Comparison of ENCODE assay signal across 7 mouse cellular contexts in the genomic region with DNA sequence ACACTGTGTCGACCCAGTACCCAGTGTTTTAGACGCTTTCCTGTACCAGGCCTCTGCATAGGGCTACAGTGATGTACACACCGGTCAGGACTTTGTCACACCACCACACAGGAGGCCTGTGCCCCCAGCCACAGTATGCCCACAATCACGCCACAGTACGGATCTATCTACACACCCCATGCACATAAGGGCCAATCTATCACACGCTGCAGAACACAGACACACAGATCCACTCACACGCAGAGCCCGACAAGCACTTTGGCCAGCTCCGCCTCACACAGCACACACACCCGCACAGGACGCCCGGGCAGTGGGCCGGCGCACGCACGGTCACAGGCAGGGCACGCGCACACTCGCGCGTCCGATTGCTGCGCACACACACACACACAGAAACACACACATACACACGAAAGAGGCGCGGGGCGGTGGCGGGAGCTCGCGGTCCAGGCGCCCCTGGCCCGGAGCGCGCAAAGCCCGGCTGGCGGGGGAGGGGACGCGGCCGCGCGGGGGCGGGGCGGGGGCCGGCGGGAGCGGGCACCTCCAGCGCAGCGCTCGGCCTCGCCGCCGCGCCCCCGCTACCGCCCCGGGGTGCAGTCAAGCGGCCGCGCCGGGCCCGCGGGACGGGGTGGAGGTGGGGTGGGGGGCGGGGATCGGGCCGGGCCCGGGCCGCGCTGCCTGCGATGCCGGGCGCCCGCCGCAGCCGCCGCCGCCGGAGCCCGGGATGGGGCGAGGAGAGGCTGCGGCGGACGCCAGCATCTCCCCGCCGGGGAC. TPM values are rescaled to one million over a fixed set of nuclear protein-coding genes. Genes with fewer than 3 reads are reported as not detected.
A peak's percentile ranks its signal among the peaks of the same experiment; 100 is the strongest.
DNase-seq lines count a peak whose midpoint lies in the region; ATAC-seq and TF ChIP-seq lines count a peak whose summit lies in the region.

A gene (plus strand): TSS at position 721 of the 771 bp plus-strand sequence.

- no peaks in the 10 kb centered on the region for H3K36me3 ChIP-seq in ES-E14 (ENCODE audit: control insufficient read depth, insufficient read depth, low read length, poor library complexity, severe bottlenecking)
- H3K36me3 ChIP-seq in embryonic facial prominence, embryonic 11.5 days (replicated peaks; ENCODE audit: control insufficient read depth, insufficient read depth, low read depth, low read length): no peaks in the 10 kb centered on the region
- H3K36me3 ChIP-seq in hindbrain, embryonic 15.5 days: no peaks in the 10 kb centered on the region
- H3K36me3 ChIP-seq in midbrain, embryonic 15.5 days (replicated peaks): no peaks in the 10 kb centered on the region

- intact Hi-C loops in left cerebral cortex, postnatal 10 days (cut with DNase I): no loop called here

- in situ Hi-C loops in ES-E14 (cut with MboI; ENCODE audit: low sequenced_read_pairs in 2 of 2, unreplicated experiment in 2 of 2): no loop called here

- peaks cover 27 to 31% of the 10 kb centered on the region in 2 experiments for H3K4me1 ChIP-seq in ES-E14 (ENCODE audit: control insufficient read depth in 2 of 2, insufficient read depth in 2 of 2, low read length in 2 of 2, poor library complexity in 1 of 2)
- peaks cover 8% of the 10 kb centered on the region for H3K4me1 ChIP-seq in embryonic facial prominence, embryonic 11.5 days (ENCODE audit: control insufficient read depth, insufficient read depth, low read length)
- H3K4me1 ChIP-seq in hindbrain, embryonic 15.5 days (replicated peaks): peaks cover 29% of the 10 kb centered on the region
- H3K4me1 ChIP-seq in midbrain, embryonic 15.5 days: peaks cover 34% of the 10 kb centered on the region

- H3K9me3 ChIP-seq in ES-E14 (ENCODE audit: control insufficient read depth, insufficient read depth, low read depth, low read length): no peaks in the 10 kb centered on the region
- H3K9me3 ChIP-seq in embryonic facial prominence, embryonic 11.5 days (replicated peaks; ENCODE audit: control insufficient read depth, low read length): no peaks in the 10 kb centered on the region
- H3K9me3 ChIP-seq in hindbrain, embryonic 15.5 days: no peaks in the 10 kb centered on the region
- no peaks in the 10 kb centered on the region for H3K9me3 ChIP-seq in midbrain, embryonic 15.5 days

- H3K4me3 ChIP-seq in ES-E14 (ENCODE audit: insufficient read depth in 1 of 2, low read depth in 1 of 2, low read length in 2 of 2, poor library complexity in 1 of 2, severe bottlenecking in 1 of 2): peak within 1 kb of the TSS; percentile 88 to 93
- peak within 1 kb of the TSS; percentile 97 for H3K4me3 ChIP-seq in embryonic facial prominence, embryonic 11.5 days (ENCODE audit: low read depth, low read length)
- H3K4me3 ChIP-seq in hindbrain, embryonic 15.5 days: peak within 1 kb of the TSS; percentile 92
- peak within 1 kb of the TSS; percentile 72 for H3K4me3 ChIP-seq in midbrain, embryonic 15.5 days

- DNase-seq in ES-E14 (ENCODE audit: low read depth, low spot score): no peak
- peak; percentile 21 to 36 for DNase-seq in adrenal gland, adult 18-20 months (ENCODE audit: low spot score in 2 of 2)
- peak; percentile 66 for DNase-seq in embryonic facial prominence, embryonic 11.5 days (ENCODE audit: low spot score)
- peak; percentile 24 to 76 for DNase-seq in left cerebral cortex, postnatal 10 days (ENCODE audit: extremely low spot score in 1 of 2, low spot score in 2 of 2)
- DNase-seq in yolk sac, embryonic 10.5 days (ENCODE audit: low spot score): no peak

- WGBS in embryonic facial prominence, embryonic 11.5 days: 5% methylated on average over 42 of the region's 85 CpGs
- 1% methylated on average over 49 of the region's 85 CpGs for WGBS in hindbrain, embryonic 15.5 days
- 1% methylated on average over 59 of the region's 85 CpGs for WGBS in midbrain, embryonic 15.5 days

- no peaks in the 10 kb centered on the region for H3K27me3 ChIP-seq in embryonic facial prominence, embryonic 11.5 days (ENCODE audit: control insufficient read depth, insufficient read depth, low read length)
- no peaks in the 10 kb centered on the region for H3K27me3 ChIP-seq in hindbrain, embryonic 15.5 days
- 0 out of 2 replicates have a peak, but pooled peaks cover 3% of the 10 kb centered on the region for H3K27me3 ChIP-seq in midbrain, embryonic 15.5 days (replicated peaks)

- peak within 1 kb of the TSS; percentile 81 for H3K4me2 ChIP-seq in embryonic facial prominence, embryonic 11.5 days (ENCODE audit: low read depth, low read length)
- peak within 1 kb of the TSS; percentile 82 for H3K4me2 ChIP-seq in hindbrain, embryonic 15.5 days
- peak within 1 kb of the TSS; percentile 80 for H3K4me2 ChIP-seq in midbrain, embryonic 15.5 days

- peak within 1 kb of the TSS; percentile 78 for H3K9ac ChIP-seq in ES-E14 (ENCODE audit: insufficient read depth, low read depth, low read length, poor library complexity, severe bottlenecking)
- H3K9ac ChIP-seq in embryonic facial prominence, embryonic 11.5 days (replicated peaks; ENCODE audit: low read length): peak within 1 kb of the TSS; percentile 97
- peak within 1 kb of the TSS; percentile 99 for H3K9ac ChIP-seq in hindbrain, embryonic 15.5 days
- H3K9ac ChIP-seq in midbrain, embryonic 15.5 days: peak within 1 kb of the TSS; percentile 99

- no peak within 1 kb of the TSS for H3K27ac ChIP-seq in ES-E14 (ENCODE audit: insufficient read depth, low read depth, low read length, poor library complexity, severe bottlenecking)
- peak within 1 kb of the TSS; percentile 86 for H3K27ac ChIP-seq in embryonic facial prominence, embryonic 11.5 days (replicated peaks; ENCODE audit: low read depth, low read length)
- peak within 1 kb of the TSS; percentile 95 for H3K27ac ChIP-seq in hindbrain, embryonic 15.5 days (replicated peaks)
- peak within 1 kb of the TSS; percentile 94 for H3K27ac ChIP-seq in midbrain, embryonic 15.5 days

- ATAC-seq in embryonic facial prominence, embryonic 11.5 days (replicated peaks; ENCODE audit: insufficient number of reproducible peaks, low FRiP score, low TSS enrichment, low read depth): peak; percentile 42; the same call in 1 of the 2 replicates
- ATAC-seq in hindbrain, embryonic 15.5 days (ENCODE audit: low FRiP score, low read depth): peak; percentile 78
- peak; percentile 83 for ATAC-seq in midbrain, embryonic 15.5 days (replicated peaks)

TF ChIP-seq in ES-E14, 5 proteins besides CTCF, POLR2A, EP300 and RAD21:
- TF ChIP-seq HCFC1 (IDR thresholded peaks at IDR 0.05; ENCODE audit: borderline replicate concordance, insufficient read depth, low read length) (no peak), ZC3H11A (IDR thresholded peaks at IDR 0.05; ENCODE audit: borderline replicate concordance, low read depth, low read length) (no peak), CHD2 (IDR thresholded peaks at IDR 0.05; ENCODE audit: low read depth, low read length) (no peak), ZNF384 (IDR thresholded peaks at IDR 0.05; ENCODE audit: low read depth, low read length) (no peak), MAFK (IDR thresholded peaks at IDR 0.05; ENCODE audit: insufficient read depth, low read depth, low read length) (no peak)

RNA-seq across cellular contexts. Expression of the gene that starts here (rescaled TPM):
- total RNA-seq in ES-E14 (2012; rRNA removed): 7.9 and 8.5 TPM in 2 replicates
- 1 to 10 TPM; 8.2 to 8.7 TPM for total RNA-seq in adrenal gland, adult 18-20 months (2021)
- 9.9 and 10.5 TPM in 2 replicates for polyA plus RNA-seq in embryonic facial prominence, embryonic 11.5 days (2014; fragmentation: Nextera tagmentation; extraction: Ambion mirVana)
- polyA plus RNA-seq in hindbrain, embryonic 15.5 days (2015; fragmentation: Nextera tagmentation; extraction: Ambion mirVana): 15.9 and 17.4 TPM in 2 replicates
- total RNA-seq in left cerebral cortex, postnatal 10 days (2021): 10 to 100 TPM; 94.2 to 98.8 TPM
- 15.5 and 16.3 TPM in 2 replicates for polyA plus RNA-seq in midbrain, embryonic 15.5 days (2015; fragmentation: Nextera tagmentation; extraction: Ambion mirVana)

Comparison
In these comparisons a context has a peak if more than half of its experiments do, and no peak if none do; other contexts are left out.
1. DNase-seq: peak in adrenal gland, adult 18-20 months (2 of 2), embryonic facial prominence, embryonic 11.5 days (single experiment) and left cerebral cortex, postnatal 10 days (2 of 2); none in ES-E14 (single experiment) and yolk sac, embryonic 10.5 days (single experiment).
2. Peak in every context shown above with its lines, with median percentiles within 50 percentile points of each other: H3K4me3 ChIP-seq, H3K9ac ChIP-seq, ATAC-seq and H3K4me2 ChIP-seq.